Mouse (Mus musculus) cerebellum, adult 9-10 months (tissue): ENCODE data around the gene Chm.
"Not testable (repeated sequence)": the region's sequence is repeated elsewhere in the genome, so short reads cannot be mapped to it uniquely, and the experiment has no call there.

Experiments
- DNase-seq: peaks from one replicate; pipeline ENCODE4 v3.0.0; 2022

Chm gene

GRCm38 (mm10) chrX:113185230-113185985 is at the start of gene Chm:
Chm (minus strand) TSS chrX:113185517.
- DNase-seq: peak; percentile 79

- no peak for DNase-seq
These were observed 8.6 kb upstream of the Chm start for GRCm38 (mm10) chrX:113193901-113194300.

GRCm38 (mm10) chrX:113184569-113185229 is 618 bp downstream of the Chm start:
- peak; percentile 21 for DNase-seq

- DNase-seq: not testable (repeated sequence)
These were observed 4.5 kb downstream of the Chm start for GRCm38 (mm10) chrX:113180856-113181255.

GRCm38 (mm10) chrX:113172766-113173165 is 12.6 kb downstream of the Chm start:
- DNase-seq: no peak

- DNase-seq: no peak
These were observed 13.0 kb downstream of the Chm start for GRCm38 (mm10) chrX:113172271-113172670.

DNA sequence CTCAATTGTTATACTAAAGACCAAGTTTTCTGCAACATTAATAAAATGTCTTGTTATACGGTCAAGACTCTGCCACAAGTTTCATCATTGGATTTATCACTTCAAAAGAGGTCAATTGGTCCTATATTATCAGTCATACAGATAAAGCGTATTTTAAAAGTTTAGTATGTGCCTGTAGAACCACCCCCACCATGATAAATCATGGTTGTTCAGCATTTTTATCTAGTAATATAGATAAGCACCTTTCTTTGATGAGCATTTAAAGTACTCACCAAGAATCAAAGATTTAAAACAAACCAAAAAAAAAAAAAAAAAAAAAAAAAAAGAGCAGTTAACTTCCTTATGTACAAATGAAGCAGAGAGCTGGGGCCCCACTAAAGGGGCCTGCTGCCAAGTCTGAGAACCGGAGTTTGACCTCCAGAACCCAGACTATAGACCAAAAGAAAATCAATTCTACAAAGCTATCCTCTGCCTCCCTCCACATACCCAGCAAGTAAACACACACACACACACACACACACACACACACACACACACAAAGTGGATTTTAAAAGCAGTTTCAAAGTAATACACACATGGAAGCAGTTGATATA is 25.0 kb downstream of the Chm start:
- no peak for DNase-seq

- DNase-seq: no peak
These were observed 101.1 kb downstream of the Chm start for GRCm38 (mm10) chrX:113084171-113084570.

GRCm38 (mm10) chrX:113076053-113076452 is 109.3 kb downstream of the Chm start:
- DNase-seq: no peak

- no peak for DNase-seq
These were observed 110.5 kb downstream of the Chm start for GRCm38 (mm10) chrX:113074823-113075222.

GRCm38 (mm10) chrX:113003621-113004020 is 181.7 kb downstream of the Chm start:
- no peak for DNase-seq

- no peak for DNase-seq
These were observed 183.1 kb downstream of the Chm start for GRCm38 (mm10) chrX:113002192-113002591.
